1 mouse cellular context compared by ENCODE assay signal in the genomic region with DNA sequence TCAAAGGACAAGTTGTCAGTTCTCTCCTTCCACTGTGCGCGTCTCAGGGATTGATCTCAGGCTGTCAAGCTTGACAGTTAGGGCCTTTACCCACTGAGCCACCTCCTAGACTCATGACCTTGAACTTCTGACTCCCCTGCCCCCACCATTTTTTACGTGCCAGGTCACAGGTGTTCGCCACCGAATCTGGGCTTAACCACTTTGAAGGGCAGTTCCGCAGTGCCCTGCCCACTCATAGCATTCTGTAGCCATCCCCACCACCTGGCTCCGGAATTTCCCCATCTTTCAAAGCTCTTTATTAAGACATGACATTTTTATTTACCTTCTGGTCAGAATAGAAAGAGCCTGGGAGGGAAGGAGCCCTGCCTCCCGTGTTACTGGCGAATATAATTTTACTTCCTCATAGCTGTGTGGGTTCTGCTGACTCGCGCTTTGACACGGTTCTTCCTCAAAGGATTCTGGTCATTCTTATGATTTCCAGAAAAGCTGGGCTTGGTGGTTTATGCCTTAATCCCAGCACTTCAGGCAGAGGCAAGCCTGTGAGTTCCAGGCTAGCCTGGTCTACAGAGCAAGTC.
TF ChIP-seq lines count a peak whose summit lies in the region.

No protein-coding gene starts in this region.

TF ChIP-seq in CH12.LX, 34 proteins besides CTCF, POLR2A, EP300 and RAD21:
- TF ChIP-seq NRF1 (IDR thresholded peaks at IDR 0.05; ENCODE audit: low read depth, low read length) (no peak), MEF2A (IDR thresholded peaks at IDR 0.05; ENCODE audit: borderline replicate concordance, low read depth, low read length) (0 out of 2 replicates have a peak, but pooled peaks have one; percentile 25), SIN3A (IDR thresholded peaks at IDR 0.05; ENCODE audit: low read length) (no peak), IRF4 (IDR thresholded peaks at IDR 0.05; ENCODE audit: low read depth, low read length) (no peak), ZC3H11A (IDR thresholded peaks at IDR 0.05; ENCODE audit: low read depth, low read length) (no peak), ZKSCAN1 (IDR thresholded peaks at IDR 0.05; ENCODE audit: borderline replicate concordance, low read depth, low read length) (no peak), CHD1 (IDR thresholded peaks at IDR 0.05; ENCODE audit: low read depth, low read length) (no peak), TBP (conservative IDR thresholded peaks at IDR 0.05; ENCODE audit: low read depth, low read length) (no peak), MAZ (IDR thresholded peaks at IDR 0.05; ENCODE audit: low read depth, low read length) (no peak), PAX5 (IDR thresholded peaks at IDR 0.05; ENCODE audit: low read length) (no peak), ZNF384 (IDR thresholded peaks at IDR 0.05; ENCODE audit: low read depth, low read length) (no peak), NELFE (IDR thresholded peaks at IDR 0.05; ENCODE audit: low read depth, low read length) (no peak), RCOR1 (conservative IDR thresholded peaks at IDR 0.05; ENCODE audit: low read depth, low read length) (no peak), MAFK (IDR thresholded peaks at IDR 0.05; ENCODE audit: insufficient replicate concordance, low read length) (no peak), USF2 (conservative IDR thresholded peaks at IDR 0.05; ENCODE audit: low read depth, low read length) (no peak), MYC (IDR thresholded peaks at IDR 0.05; ENCODE audit: low read depth, low read length) (no peak), CHD2 (IDR thresholded peaks at IDR 0.05; ENCODE audit: low read length) (peak; percentile 44; the same call in 1 of the 2 replicates), MAX (IDR thresholded peaks at IDR 0.05; ENCODE audit: low read length) (no peak), JUND (conservative IDR thresholded peaks at IDR 0.05; ENCODE audit: low read depth, low read length) (no peak), MXI1 (IDR thresholded peaks at IDR 0.05; ENCODE audit: low read depth, low read length) (no peak), ZMIZ1 (IDR thresholded peaks at IDR 0.05; ENCODE audit: low read depth, low read length) (no peak), TCF12 (IDR thresholded peaks at IDR 0.05; ENCODE audit: low read depth, low read length) (peak; percentile 81), ETS1 (conservative IDR thresholded peaks at IDR 0.05; ENCODE audit: low read depth, low read length) (peak; percentile 45; the same call in 1 of the 2 replicates), UBTF (IDR thresholded peaks at IDR 0.05; ENCODE audit: low read depth, low read length) (no peak), GABPA (IDR thresholded peaks at IDR 0.05; ENCODE audit: insufficient replicate concordance, low read depth, low read length) (no peak), JUN (IDR thresholded peaks at IDR 0.05; ENCODE audit: insufficient read depth, low read depth, low read length) (no peak), E2F4 (IDR thresholded peaks at IDR 0.05; ENCODE audit: insufficient replicate concordance, low read depth, low read length) (no peak), HCFC1 (IDR thresholded peaks at IDR 0.05; ENCODE audit: low read depth, low read length) (no peak), KAT2A (IDR thresholded peaks at IDR 0.05; ENCODE audit: insufficient replicate concordance, low read length) (no peak), POLR2AphosphoS2 (IDR thresholded peaks at IDR 0.05; ENCODE audit: low read depth, low read length) (no peak), USF1 (IDR thresholded peaks at IDR 0.05; ENCODE audit: low read depth, low read length) (no peak), BHLHE40 (IDR thresholded peaks at IDR 0.05; ENCODE audit: low read depth, low read length) (peak; percentile 35; the same call in 1 of the 2 replicates), SMC3 (IDR thresholded peaks at IDR 0.05; ENCODE audit: low read depth, low read length) (no peak), ELF1 (IDR thresholded peaks at IDR 0.05; ENCODE audit: low read depth, low read length) (no peak)
